Mouse (Mus musculus): Measurements from ENCODE around the gene Tnk2. TPM values are rescaled to one million over a fixed set of nuclear protein-coding genes. Genes with fewer than 3 reads are reported as not detected.
A peak's percentile ranks its signal among the peaks of the same experiment; 100 is the strongest.

The Tnk2 gene
- polyA plus RNA-seq, 1 experiment from 2014 or later: 10.7 TPM

- Histone ChIP-seq H3K27me3 (ENCODE audit: control insufficient read depth, insufficient read depth, low read length) (no peaks in the 10 kb centered on the region), H3K4me2 (replicated peaks; ENCODE audit: low read depth, low read length) (no peak overlapping the region), H3K9ac (ENCODE audit: low read depth, low read length) (no peak overlapping the region), H3K4me3 (ENCODE audit: low read length) (no peak overlapping the region), H3K4me1 (ENCODE audit: control insufficient read depth, insufficient read depth, low read length) (peaks cover 5% of the 10 kb centered on the region), H3K36me3 (ENCODE audit: control insufficient read depth, insufficient read depth, low read length) (no peaks in the 10 kb centered on the region), H3K9me3 (ENCODE audit: control insufficient read depth, low read length) (no peaks in the 10 kb centered on the region), H3K27ac (ENCODE audit: low read depth, low read length) (peak overlapping the region; percentile 37; the same call in 1 of the 2 replicates)
- ATAC-seq (ENCODE audit: low FRiP score, low TSS enrichment): no peak
- 78% methylated on average over 5 of the region's 5 CpGs for WGBS
Measured at GRCm38 (mm10) chr16:32650974-32651618, 7.4 kb downstream of the Tnk2 start.

GRCm38 (mm10) chr16:32654071-32654733, 10.5 kb downstream of the Tnk2 start:
- no peak for ATAC-seq (ENCODE audit: low FRiP score, low TSS enrichment)
- WGBS: 84% methylated on average over 6 of the region's 6 CpGs
- no peak overlapping the region for H3K9ac ChIP-seq (ENCODE audit: low read depth, low read length)

GRCm38 (mm10) chr16:32655534-32655933, 11.9 kb downstream of the Tnk2 start:
- Histone ChIP-seq H3K4me2 (replicated peaks; ENCODE audit: low read depth, low read length) (no peak overlapping the region), H3K27ac (ENCODE audit: low read depth, low read length) (no peak overlapping the region), H3K9ac (ENCODE audit: low read depth, low read length) (no peak overlapping the region), H3K27me3 (ENCODE audit: control insufficient read depth, insufficient read depth, low read length) (no peaks in the 10 kb centered on the region), H3K4me1 (ENCODE audit: control insufficient read depth, insufficient read depth, low read length) (peaks cover 33% of the 10 kb centered on the region), H3K36me3 (ENCODE audit: control insufficient read depth, insufficient read depth, low read length) (no peaks in the 10 kb centered on the region), H3K4me3 (ENCODE audit: low read length) (no peak overlapping the region), H3K9me3 (ENCODE audit: control insufficient read depth, low read length) (no peaks in the 10 kb centered on the region)
- ATAC-seq (ENCODE audit: low FRiP score, low TSS enrichment): no peak
- WGBS: 94% methylated on average over 4 of the region's 4 CpGs

More at GRCm38 (mm10) chr16:32654071-32654733, 10.5 kb downstream of the Tnk2 start:
- H3K36me3 ChIP-seq (ENCODE audit: control insufficient read depth, insufficient read depth, low read length): no peaks in the 10 kb centered on the region
- no peak overlapping the region for H3K4me3 ChIP-seq (ENCODE audit: low read length)
- no peaks in the 10 kb centered on the region for H3K9me3 ChIP-seq (ENCODE audit: control insufficient read depth, low read length)
- no peak overlapping the region for H3K27ac ChIP-seq (ENCODE audit: low read depth, low read length)
- no peak overlapping the region for H3K4me2 ChIP-seq (replicated peaks; ENCODE audit: low read depth, low read length)
- H3K27me3 ChIP-seq (ENCODE audit: control insufficient read depth, insufficient read depth, low read length): no peaks in the 10 kb centered on the region
- peaks cover 20% of the 10 kb centered on the region for H3K4me1 ChIP-seq (ENCODE audit: control insufficient read depth, insufficient read depth, low read length)

- peaks cover 41% of the 10 kb centered on the region for H3K4me1 ChIP-seq (ENCODE audit: control insufficient read depth, insufficient read depth, low read length)
- H3K27me3 ChIP-seq (ENCODE audit: control insufficient read depth, insufficient read depth, low read length): no peaks in the 10 kb centered on the region
- no peak overlapping the region for H3K4me3 ChIP-seq (ENCODE audit: low read length)
- no peaks in the 10 kb centered on the region for H3K9me3 ChIP-seq (ENCODE audit: control insufficient read depth, low read length)
- ATAC-seq (ENCODE audit: low FRiP score, low TSS enrichment): no peak
- H3K4me2 ChIP-seq (replicated peaks; ENCODE audit: low read depth, low read length): no peak overlapping the region
- H3K36me3 ChIP-seq (ENCODE audit: control insufficient read depth, insufficient read depth, low read length): no peaks in the 10 kb centered on the region
- H3K9ac ChIP-seq (ENCODE audit: low read depth, low read length): no peak overlapping the region
- WGBS: 77% methylated on average over 8 of the region's 8 CpGs
- H3K27ac ChIP-seq (ENCODE audit: low read depth, low read length): no peak overlapping the region
Measured at GRCm38 (mm10) chr16:32656321-32656720, 12.6 kb downstream of the Tnk2 start.

- no peak overlapping the region for H3K27ac ChIP-seq (ENCODE audit: low read depth, low read length)
- no peak overlapping the region for H3K4me2 ChIP-seq (replicated peaks; ENCODE audit: low read depth, low read length)
- H3K4me1 ChIP-seq (ENCODE audit: control insufficient read depth, insufficient read depth, low read length): peaks cover 46% of the 10 kb centered on the region
- no peak overlapping the region for H3K4me3 ChIP-seq (ENCODE audit: low read length)
- no peaks in the 10 kb centered on the region for H3K27me3 ChIP-seq (ENCODE audit: control insufficient read depth, insufficient read depth, low read length)
- no peaks in the 10 kb centered on the region for H3K9me3 ChIP-seq (ENCODE audit: control insufficient read depth, low read length)
- H3K9ac ChIP-seq (ENCODE audit: low read depth, low read length): no peak overlapping the region
- ATAC-seq (ENCODE audit: low FRiP score, low TSS enrichment): no peak
- no peaks in the 10 kb centered on the region for H3K36me3 ChIP-seq (ENCODE audit: control insufficient read depth, insufficient read depth, low read length)
- 70% methylated on average over 8 of the region's 8 CpGs for WGBS
Measured at GRCm38 (mm10) chr16:32656794-32657193, 13.1 kb downstream of the Tnk2 start.

GRCm38 (mm10) chr16:32657498-32658250, 14.0 kb downstream of the Tnk2 start:
- WGBS: 90% methylated on average over 16 of the region's 16 CpGs
- H3K36me3 ChIP-seq (ENCODE audit: control insufficient read depth, insufficient read depth, low read length): no peaks in the 10 kb centered on the region
- no peaks in the 10 kb centered on the region for H3K9me3 ChIP-seq (ENCODE audit: control insufficient read depth, low read length)
- no peak overlapping the region for H3K9ac ChIP-seq (ENCODE audit: low read depth, low read length)
- no peaks in the 10 kb centered on the region for H3K27me3 ChIP-seq (ENCODE audit: control insufficient read depth, insufficient read depth, low read length)
- H3K27ac ChIP-seq (ENCODE audit: low read depth, low read length): no peak overlapping the region
- no peak overlapping the region for H3K4me2 ChIP-seq (replicated peaks; ENCODE audit: low read depth, low read length)
- no peak overlapping the region for H3K4me3 ChIP-seq (ENCODE audit: low read length)
- peaks cover 51% of the 10 kb centered on the region for H3K4me1 ChIP-seq (ENCODE audit: control insufficient read depth, insufficient read depth, low read length)
- ATAC-seq (ENCODE audit: low FRiP score, low TSS enrichment): no peak

GRCm38 (mm10) chr16:32658743-32659171, 15.1 kb downstream of the Tnk2 start:
- H3K4me1 ChIP-seq (ENCODE audit: control insufficient read depth, insufficient read depth, low read length): peaks cover 54% of the 10 kb centered on the region
- no peaks in the 10 kb centered on the region for H3K27me3 ChIP-seq (ENCODE audit: control insufficient read depth, insufficient read depth, low read length)
- H3K4me2 ChIP-seq (replicated peaks; ENCODE audit: low read depth, low read length): peak overlapping the region; percentile 62
- no peak for ATAC-seq (ENCODE audit: low FRiP score, low TSS enrichment)
- 0 out of 2 replicates have a peak overlapping the region, but pooled peaks have one; percentile 47 for H3K27ac ChIP-seq (ENCODE audit: low read depth, low read length)
- 5% methylated on average over 11 of the region's 21 CpGs for WGBS
- peak overlapping the region; percentile 52 for H3K9ac ChIP-seq (ENCODE audit: low read depth, low read length)
- H3K9me3 ChIP-seq (ENCODE audit: control insufficient read depth, low read length): no peaks in the 10 kb centered on the region
- H3K36me3 ChIP-seq (ENCODE audit: control insufficient read depth, insufficient read depth, low read length): no peaks in the 10 kb centered on the region
- peak overlapping the region; percentile 29 for H3K4me3 ChIP-seq (ENCODE audit: low read length)

GRCm38 (mm10) chr16:32659385-32659784, 15.7 kb downstream of the Tnk2 start:
- 12% methylated on average over 8 of the region's 8 CpGs for WGBS
- Histone ChIP-seq H3K36me3 (ENCODE audit: control insufficient read depth, insufficient read depth, low read length) (peaks cover 1% of the 10 kb centered on the region; the same call in 1 of the 2 replicates), H3K4me3 (ENCODE audit: low read length) (peak overlapping the region; percentile 29), H3K27me3 (ENCODE audit: control insufficient read depth, insufficient read depth, low read length) (no peaks in the 10 kb centered on the region), H3K4me1 (ENCODE audit: control insufficient read depth, insufficient read depth, low read length) (peaks cover 54% of the 10 kb centered on the region), H3K9ac (ENCODE audit: low read depth, low read length) (no peak overlapping the region), H3K9me3 (ENCODE audit: control insufficient read depth, low read length) (no peaks in the 10 kb centered on the region), H3K4me2 (replicated peaks; ENCODE audit: low read depth, low read length) (peak overlapping the region; percentile 62), H3K27ac (ENCODE audit: low read depth, low read length) (0 out of 2 replicates have a peak overlapping the region, but pooled peaks have one; percentile 47)
- no peak for ATAC-seq (ENCODE audit: low FRiP score, low TSS enrichment)

Measured in kidney, embryonic 14.5 days (tissue).